Mouse (Mus musculus): ENCODE measurements at regions not wholly inside any gene's neighbourhood (a gene's known extent, or its start where the extent isn't known, plus 50 kb on each side); places are given as distances from the start of the nearest gene placed in this dataset.

DNA sequence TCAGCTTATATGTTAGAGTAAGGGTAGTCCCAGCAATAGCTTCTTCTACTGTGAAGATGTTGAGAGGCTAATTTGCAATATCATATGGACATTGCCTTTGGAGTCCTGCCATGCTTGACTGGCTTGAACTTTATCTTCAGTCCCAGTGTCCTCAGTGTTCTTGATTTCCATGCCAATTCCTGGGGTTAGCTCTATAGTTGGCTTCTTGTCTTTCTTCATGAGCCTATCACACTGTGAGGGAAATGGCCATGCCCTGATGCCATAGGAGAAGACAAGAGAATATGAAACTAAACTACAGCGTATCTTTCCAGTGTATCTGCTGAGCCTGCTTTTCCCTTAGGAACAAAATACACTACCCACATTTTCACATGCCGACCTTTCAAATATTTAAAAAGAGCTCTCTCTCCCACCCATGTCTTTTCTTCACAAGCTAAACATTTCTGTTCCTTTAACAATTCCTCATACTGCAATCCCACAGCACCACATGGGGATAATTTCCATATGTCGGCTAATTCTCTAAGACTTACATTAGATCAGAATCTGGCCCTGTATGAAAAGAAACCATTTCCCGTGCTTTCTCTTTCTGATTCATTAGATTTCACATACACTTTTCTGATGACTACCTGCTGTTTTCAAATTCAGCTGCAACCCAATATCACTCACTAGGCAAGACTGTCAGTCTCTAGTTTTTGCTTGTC lies 137.2 kb downstream of the Fzd1 start:
- ATAC-seq (ENCODE audit: extremely low read depth, insufficient number of reproducible peaks, low FRiP score, poor library complexity, severe bottlenecking): no peak

GRCm38 (mm10) chr5:4615233-4615632 lies 142.6 kb downstream of the Fzd1 start:
- ATAC-seq (ENCODE audit: extremely low read depth, insufficient number of reproducible peaks, low FRiP score, poor library complexity, severe bottlenecking): no peak

GRCm38 (mm10) chr5:4597471-4597870 lies 160.4 kb downstream of the Fzd1 start:
- no peak for ATAC-seq (ENCODE audit: extremely low read depth, insufficient number of reproducible peaks, low FRiP score, poor library complexity, severe bottlenecking)

DNA sequence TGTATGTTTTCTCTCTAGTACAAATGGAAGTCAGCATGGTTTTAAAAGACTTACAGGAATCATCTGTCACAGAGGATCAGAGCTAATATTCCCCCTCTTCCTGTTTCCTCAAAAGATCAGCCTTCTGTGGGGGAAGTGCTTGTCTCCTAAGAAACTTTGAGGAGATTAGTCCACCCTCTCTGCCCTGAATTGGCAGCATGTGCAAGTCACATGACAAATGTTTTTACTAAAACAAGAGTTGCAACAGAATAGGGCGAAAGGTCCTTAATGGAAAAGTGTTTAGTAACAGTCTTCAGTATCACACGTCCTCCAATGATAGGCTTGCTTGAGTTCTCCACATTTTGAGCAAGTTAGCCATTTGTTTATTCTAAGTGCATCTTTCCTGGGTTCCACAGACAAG lies 162.8 kb downstream of the Fzd1 start:
- ATAC-seq (ENCODE audit: extremely low read depth, insufficient number of reproducible peaks, low FRiP score, poor library complexity, severe bottlenecking): no peak

DNA sequence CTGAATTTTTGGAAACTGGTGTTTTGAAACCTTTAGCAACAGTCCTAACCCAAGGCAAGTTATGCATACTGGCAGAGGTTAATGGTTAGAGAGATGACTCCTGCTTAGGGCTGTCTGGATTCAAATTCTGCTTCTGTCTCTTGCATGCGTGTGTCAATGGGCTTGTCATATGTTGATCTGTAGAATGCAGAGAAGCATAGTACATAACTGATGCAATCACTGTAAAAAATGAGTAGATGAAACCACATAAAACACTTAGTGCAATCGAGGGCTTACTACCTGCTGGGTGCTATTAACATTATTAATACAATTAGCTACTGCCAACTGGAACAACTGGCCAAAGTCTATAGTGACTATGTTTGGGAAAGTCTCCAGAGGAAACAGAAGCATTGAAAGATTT lies 163.3 kb downstream of the Fzd1 start:
- no peak for ATAC-seq (ENCODE audit: extremely low read depth, insufficient number of reproducible peaks, low FRiP score, poor library complexity, severe bottlenecking)

DNA sequence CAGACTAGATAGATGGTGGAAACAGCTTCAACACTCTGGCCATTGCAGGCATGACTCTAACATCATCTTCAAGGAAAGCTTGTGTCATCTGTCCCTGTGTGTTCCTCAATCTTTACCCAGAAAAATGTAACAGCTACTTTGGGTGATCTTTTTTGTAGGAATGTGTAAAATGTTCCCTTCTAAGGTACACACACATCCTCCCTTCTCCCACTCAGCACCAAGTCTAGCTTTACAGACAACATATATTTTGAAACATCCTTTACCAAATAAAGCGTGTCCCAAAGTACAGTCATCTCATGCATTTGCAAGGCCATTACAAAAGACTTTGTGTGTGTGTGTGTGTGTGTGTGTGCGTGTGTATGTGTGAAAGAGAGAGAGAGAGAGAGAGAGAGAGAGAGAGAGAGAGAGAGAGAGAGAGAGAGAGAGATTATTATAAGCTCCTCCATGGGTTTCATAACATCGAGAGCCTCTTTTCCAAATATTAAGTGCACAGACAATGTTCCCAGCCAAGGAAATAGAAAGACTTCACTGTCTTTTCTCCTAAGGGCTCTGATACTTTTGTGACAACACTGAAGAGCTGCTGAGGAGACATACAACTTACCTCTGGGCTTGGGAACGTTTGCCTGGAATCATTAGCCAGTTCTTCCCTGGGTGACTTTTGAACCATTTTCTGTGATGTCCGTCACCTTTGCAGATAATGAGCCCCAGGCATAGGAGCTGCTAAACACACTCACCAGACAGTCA lies 164.0 kb downstream of the Fzd1 start:
- ATAC-seq (ENCODE audit: extremely low read depth, insufficient number of reproducible peaks, low FRiP score, poor library complexity, severe bottlenecking): no peak

- ATAC-seq (ENCODE audit: extremely low read depth, insufficient number of reproducible peaks, low FRiP score, poor library complexity, severe bottlenecking): no peak
These were observed 166.1 kb downstream of the Fzd1 start for GRCm38 (mm10) chr5:4591721-4592120.

- ATAC-seq (ENCODE audit: extremely low read depth, insufficient number of reproducible peaks, low FRiP score, poor library complexity, severe bottlenecking): no peak
These were observed 174.9 kb downstream of the Fzd1 start for GRCm38 (mm10) chr5:4582702-4583475.

DNA sequence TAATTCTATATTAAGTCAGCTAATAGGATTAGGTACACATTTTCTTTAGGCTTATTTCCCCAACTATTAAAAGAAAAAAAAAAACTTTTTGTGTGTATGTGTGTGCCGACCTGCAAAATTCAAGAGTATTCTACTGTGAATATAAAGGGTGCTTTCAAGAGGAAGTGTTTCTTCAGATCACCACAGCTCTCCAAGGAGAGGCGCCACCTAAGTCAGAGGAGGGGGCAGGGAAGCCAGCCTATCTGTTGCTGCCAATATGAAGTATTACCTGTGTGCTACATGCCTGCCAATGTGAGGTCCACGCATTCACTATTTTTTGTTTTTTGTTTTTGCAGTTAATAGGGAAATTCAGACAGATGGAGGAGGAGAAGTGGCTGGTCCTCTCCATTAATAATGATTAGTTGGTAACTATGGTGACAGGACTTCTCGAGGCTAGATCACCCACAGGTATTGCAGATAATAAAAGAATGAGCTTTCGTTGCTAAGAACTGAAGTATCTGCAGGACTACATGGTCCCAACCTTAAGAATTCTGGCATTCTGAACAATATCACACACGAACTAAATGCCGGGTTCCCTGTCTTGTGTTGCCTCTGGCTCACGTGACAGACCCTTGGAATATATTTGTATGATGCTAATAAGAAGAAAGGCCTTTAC lies 177.5 kb downstream of the Fzd1 start:
- no peak for ATAC-seq (ENCODE audit: extremely low read depth, insufficient number of reproducible peaks, low FRiP score, poor library complexity, severe bottlenecking)

- no peak for ATAC-seq (ENCODE audit: extremely low read depth, insufficient number of reproducible peaks, low FRiP score, poor library complexity, severe bottlenecking)
These were observed 179.0 kb downstream of the Fzd1 start for GRCm38 (mm10) chr5:4578856-4579255.

DNA sequence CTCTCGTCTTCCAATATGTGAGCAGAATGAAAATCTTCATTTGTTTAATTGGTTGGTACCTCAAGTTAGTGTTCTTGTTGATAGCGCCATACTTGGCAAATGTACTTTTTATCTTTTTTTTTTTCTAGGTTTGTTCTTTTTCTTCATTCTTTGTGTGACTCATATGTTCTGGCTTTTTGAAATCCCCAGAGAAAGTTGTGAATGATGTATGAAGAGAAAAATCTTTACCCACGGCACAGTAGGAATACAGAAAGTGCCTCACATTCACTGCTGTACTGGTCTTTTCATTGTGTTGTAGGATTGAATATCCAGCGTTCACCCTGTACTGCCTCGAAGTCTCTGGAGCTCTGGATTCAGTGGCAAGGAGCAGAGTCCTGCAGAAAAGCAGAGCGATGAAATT lies 180.7 kb downstream of the Fzd1 start:
- ATAC-seq (ENCODE audit: extremely low read depth, insufficient number of reproducible peaks, low FRiP score, poor library complexity, severe bottlenecking): no peak

DNA sequence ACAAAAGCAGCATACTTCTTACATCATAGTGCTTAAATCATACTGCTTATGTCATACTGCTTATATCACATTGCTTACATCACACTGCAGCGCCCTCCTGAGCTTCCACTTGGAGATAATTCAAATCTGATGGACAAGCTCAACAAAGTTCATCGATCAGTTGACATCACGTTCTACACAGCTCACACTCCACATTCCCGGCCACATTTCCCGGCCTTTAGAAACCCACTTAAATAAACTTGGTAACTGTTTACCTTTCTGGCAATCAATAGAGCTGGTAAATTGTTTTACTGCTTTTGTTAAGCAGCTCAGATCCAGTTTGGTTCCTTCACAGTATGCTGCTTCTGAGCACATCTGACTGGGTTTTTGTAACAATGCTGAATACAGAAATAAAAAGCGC lies 194.0 kb downstream of the Fzd1 start:
- no peak for ATAC-seq (ENCODE audit: extremely low read depth, insufficient number of reproducible peaks, low FRiP score, poor library complexity, severe bottlenecking)

DNA sequence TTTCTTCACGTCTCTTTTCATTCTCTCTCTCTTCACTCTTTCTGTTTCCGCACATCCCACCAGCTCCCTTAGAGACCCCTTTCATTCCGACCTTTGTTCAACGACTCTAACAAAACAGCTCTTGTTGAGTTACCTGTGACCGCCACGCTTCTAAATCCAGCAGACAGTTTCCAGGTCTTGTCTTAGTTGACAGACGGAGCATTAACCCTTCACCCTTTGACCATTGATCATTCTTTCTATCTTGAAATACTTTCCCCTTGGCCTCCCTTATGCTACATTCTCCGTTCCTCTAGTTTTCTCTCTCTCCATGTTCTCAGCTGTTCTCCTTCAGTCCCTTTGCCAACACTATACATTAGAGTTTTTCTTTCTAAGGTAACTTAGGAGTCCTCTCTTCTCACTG lies 196.2 kb downstream of the Fzd1 start:
- ATAC-seq (ENCODE audit: extremely low read depth, insufficient number of reproducible peaks, low FRiP score, poor library complexity, severe bottlenecking): no peak

GRCm38 (mm10) chr5:4561139-4561470 lies 196.7 kb downstream of the Fzd1 start:
- ATAC-seq (ENCODE audit: extremely low read depth, insufficient number of reproducible peaks, low FRiP score, poor library complexity, severe bottlenecking): no peak

- ATAC-seq (ENCODE audit: extremely low read depth, insufficient number of reproducible peaks, low FRiP score, poor library complexity, severe bottlenecking): no peak
These were observed 197.3 kb downstream of the Fzd1 start for GRCm38 (mm10) chr5:4560370-4561138.

DNA sequence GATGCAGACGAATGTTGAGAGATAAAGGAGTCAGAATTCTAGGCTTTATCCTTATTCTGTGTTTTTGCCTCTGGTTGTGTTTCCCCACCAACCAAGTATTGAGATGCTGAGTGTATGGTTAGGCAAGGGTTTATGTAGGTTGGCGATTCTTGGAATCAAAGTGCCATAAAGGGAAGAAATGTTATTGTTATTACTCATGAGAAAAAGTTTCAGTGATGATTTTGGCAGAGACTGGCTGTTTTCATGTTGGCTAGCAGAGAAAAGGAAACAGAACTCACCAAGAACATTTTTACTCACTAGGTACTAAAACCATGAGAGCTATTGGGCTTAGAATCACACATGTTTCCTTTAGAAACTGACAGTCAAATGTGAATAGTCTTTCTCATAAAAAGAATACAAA lies 202.9 kb downstream of the Fzd1 start:
- ATAC-seq (ENCODE audit: extremely low read depth, insufficient number of reproducible peaks, low FRiP score, poor library complexity, severe bottlenecking): no peak

GRCm38 (mm10) chr5:4538572-4538971 lies 219.3 kb downstream of the Fzd1 start:
- ATAC-seq (ENCODE audit: extremely low read depth, insufficient number of reproducible peaks, low FRiP score, poor library complexity, severe bottlenecking): no peak

- 0 out of 2 replicates have a peak, but pooled peaks have one; percentile 30 for ATAC-seq (ENCODE audit: extremely low read depth, insufficient number of reproducible peaks, low FRiP score, poor library complexity, severe bottlenecking)
These were observed 221.0 kb downstream of the Fzd1 start for GRCm38 (mm10) chr5:4536790-4537189.

- no peak for ATAC-seq (ENCODE audit: extremely low read depth, insufficient number of reproducible peaks, low FRiP score, poor library complexity, severe bottlenecking)
These were observed 221.9 kb downstream of the Fzd1 start for GRCm38 (mm10) chr5:4535951-4536350.
